Mouse (Mus musculus) spleen, adult 2 months (tissue): Measurements from ENCODE around the gene Fignl2. TPM values are rescaled to one million over a fixed set of nuclear protein-coding genes. Genes with fewer than 3 reads are reported as not detected.

Source experiments
- DNase-seq, 2 experiments: peaks; one replicate each; pipeline versions ENCODE4 v3.0.0 to v3.0.0-alpha.2; 2012 to 2021; ENCODE audit warnings: low spot score in 2 of 2, low read depth in 1 of 2
- H3K27ac ChIP-seq: fragments of 200-500 bp; 2 replicates; pipeline ENCODE4 v1.5.1; 2012; ENCODE audit warnings: low read length, inconsistent platforms; ENCODE audit not compliant: insufficient read depth
- H3K27me3 ChIP-seq: fragments of 200-500 bp; 2 replicates; pipeline ENCODE4 v1.6.1; 2012; ENCODE audit warnings: mild to moderate bottlenecking, moderate library complexity, low read length, inconsistent platforms; ENCODE audit not compliant: control insufficient read depth, insufficient read depth
- H3K36me3 ChIP-seq: fragments of 200-500 bp; 2 replicates; pipeline ENCODE4 v1.6.1; 2012; ENCODE audit warnings: mild to moderate bottlenecking, low read length, inconsistent platforms; ENCODE audit not compliant: control insufficient read depth, insufficient read depth
- H3K4me1 ChIP-seq: fragments of 200-500 bp; 2 replicates; pipeline ENCODE4 v1.6.1; 2011; ENCODE audit warnings: inconsistent platforms; ENCODE audit not compliant: control insufficient read depth, insufficient read depth, insufficient read length
- H3K4me3 ChIP-seq: fragments of 200-500 bp; 2 replicates; pipeline ENCODE4 v1.5.1; 2011; ENCODE audit warnings: mild to moderate bottlenecking, inconsistent platforms; ENCODE audit not compliant: insufficient read depth, insufficient read length; ENCODE audit errors: extremely low read depth
- CTCF ChIP-seq: fragments of 200-500 bp; IDR thresholded peaks from 2 replicates; pipeline ENCODE4 v1.5.1; 2011; ENCODE audit warnings: mild to moderate bottlenecking, inconsistent platforms; ENCODE audit not compliant: insufficient read depth, insufficient read length, insufficient replicate concordance; ENCODE audit errors: extremely low read depth
- POLR2A ChIP-seq: fragments of 200-500 bp; IDR thresholded peaks from 2 replicates; pipeline ENCODE4 v1.6.1; 2011; ENCODE audit warnings: low read depth, low read length, inconsistent platforms
- WGBS: fragments of 180-500 bp; shearing (Covaris S2); methylation state at CpG from one replicate; pipeline ENCODE4 v1.1.7; 2018; 5-methylcytosine and 5-hydroxymethylcytosine counted together
- polyA plus RNA-seq: library from polyadenylated mRNA; depleted of rRNA; stranded (reverse); fragments of >200 nt; gene quantifications from 2 replicates; pipeline ENCODE4 v1.2.3, GENCODE M21; 2012

Fignl2 gene
- polyA plus RNA-seq, 1 experiment, result 2.2 TPM

- TF ChIP-seq POLR2A, result no peak
- TF ChIP-seq CTCF, result peak; percentile 89
- peak; percentile 31 to 70 for DNase-seq
- Histone ChIP-seq H3K4me1 (no peaks in the 10 kb centered on the region), H3K27me3 (no peaks in the 10 kb centered on the region), H3K27ac (no peak overlapping the region), H3K4me3 (peak overlapping the region; percentile 36; the same call in 1 of the 2 replicates), H3K36me3 (no peaks in the 10 kb centered on the region)
- WGBS, result 17% methylated on average over 12 of the region's 12 CpGs
Observed at GRCm38 (mm10) chr15:101105496-101105994, 27.2 kb upstream of the Fignl2 start.

GRCm38 (mm10) chr15:101103605-101104304 is 25.4 kb upstream of the Fignl2 start:
- no peak overlapping the region for H3K27ac ChIP-seq
- no peaks in the 10 kb centered on the region for H3K36me3 ChIP-seq
- no peak for DNase-seq
- TF ChIP-seq POLR2A (no peak), CTCF (no peak)
- no peak overlapping the region for H3K4me3 ChIP-seq
- 88% methylated on average over 9 of the region's 9 CpGs for WGBS
- H3K27me3 ChIP-seq, result no peaks in the 10 kb centered on the region
- no peaks in the 10 kb centered on the region for H3K4me1 ChIP-seq

GRCm38 (mm10) chr15:101100996-101101395 is 22.6 kb upstream of the Fignl2 start:
- TF ChIP-seq POLR2A (no peak), CTCF (no peak)
- Histone ChIP-seq H3K36me3 (no peaks in the 10 kb centered on the region), H3K4me1 (no peaks in the 10 kb centered on the region), H3K4me3 (no peak overlapping the region), H3K27ac (no peak overlapping the region), H3K27me3 (0 out of 2 replicates have a peak, but pooled peaks cover 1% of the 10 kb centered on the region)
- DNase-seq, result no peak
- 93% methylated on average over 3 of the region's 3 CpGs for WGBS

GRCm38 (mm10) chr15:101097985-101098651 is 19.8 kb upstream of the Fignl2 start:
- Histone ChIP-seq H3K36me3 (no peaks in the 10 kb centered on the region), H3K27me3 (0 out of 2 replicates have a peak, but pooled peaks cover 1% of the 10 kb centered on the region), H3K4me3 (no peak overlapping the region), H3K27ac (no peak overlapping the region), H3K4me1 (no peaks in the 10 kb centered on the region)
- WGBS, result 25% methylated on average over 28 of the region's 28 CpGs
- DNase-seq, result no peak
- no peak for TF ChIP-seq POLR2A
- no peak for TF ChIP-seq CTCF

- DNase-seq, result no peak
- Histone ChIP-seq H3K27me3 (0 out of 2 replicates have a peak, but pooled peaks cover 1% of the 10 kb centered on the region), H3K4me3 (no peak overlapping the region), H3K27ac (no peak overlapping the region), H3K4me1 (no peaks in the 10 kb centered on the region), H3K36me3 (no peaks in the 10 kb centered on the region)
- TF ChIP-seq CTCF, result no peak
- WGBS, result 93% methylated on average over 3 of the region's 3 CpGs
Observed at GRCm38 (mm10) chr15:101095392-101095791, 17.0 kb upstream of the Fignl2 start.

GRCm38 (mm10) chr15:101094979-101095378 is 16.6 kb upstream of the Fignl2 start:
- H3K36me3 ChIP-seq, result no peaks in the 10 kb centered on the region
- H3K27me3 ChIP-seq, result 0 out of 2 replicates have a peak, but pooled peaks cover 1% of the 10 kb centered on the region
- no peaks in the 10 kb centered on the region for H3K4me1 ChIP-seq
- no peak for DNase-seq
- 93% methylated on average over 9 of the region's 9 CpGs for WGBS
- TF ChIP-seq CTCF, result no peak
- no peak for TF ChIP-seq POLR2A
- H3K27ac ChIP-seq, result no peak overlapping the region
- H3K4me3 ChIP-seq, result no peak overlapping the region
